Mouse (Mus musculus) heart, postnatal 4 days (tissue): ENCODE measurements at regions not wholly inside any gene's neighbourhood (a gene's known extent, or its start where the extent isn't known, plus 50 kb on each side); places are given as distances from the start of the nearest gene placed in this dataset.

Source experiments
- DNase-seq: peaks from one replicate; pipeline ENCODE4 v3.0.0; 2021

DNA sequence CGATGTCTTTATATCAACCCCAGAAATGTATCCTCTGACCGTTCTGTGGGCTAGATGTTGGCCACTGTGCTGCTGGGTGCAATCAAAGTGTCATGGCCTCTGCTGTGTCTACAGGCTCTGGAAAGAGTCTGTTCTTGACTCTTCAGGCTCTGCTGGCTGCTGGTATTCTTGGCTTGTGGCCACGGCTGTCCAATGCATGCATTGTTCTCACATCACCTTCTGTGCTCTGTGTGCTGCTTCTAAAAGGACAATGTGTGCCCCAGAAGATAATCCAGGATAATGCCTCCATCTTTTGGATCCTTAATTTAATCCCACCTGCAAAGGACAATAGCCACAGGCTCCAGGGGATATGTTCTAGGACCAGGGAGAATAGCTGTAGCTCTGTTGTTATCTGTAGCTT is 77.5 kb upstream of the Dapl1 start:
- peak; percentile 64 for DNase-seq

DNA sequence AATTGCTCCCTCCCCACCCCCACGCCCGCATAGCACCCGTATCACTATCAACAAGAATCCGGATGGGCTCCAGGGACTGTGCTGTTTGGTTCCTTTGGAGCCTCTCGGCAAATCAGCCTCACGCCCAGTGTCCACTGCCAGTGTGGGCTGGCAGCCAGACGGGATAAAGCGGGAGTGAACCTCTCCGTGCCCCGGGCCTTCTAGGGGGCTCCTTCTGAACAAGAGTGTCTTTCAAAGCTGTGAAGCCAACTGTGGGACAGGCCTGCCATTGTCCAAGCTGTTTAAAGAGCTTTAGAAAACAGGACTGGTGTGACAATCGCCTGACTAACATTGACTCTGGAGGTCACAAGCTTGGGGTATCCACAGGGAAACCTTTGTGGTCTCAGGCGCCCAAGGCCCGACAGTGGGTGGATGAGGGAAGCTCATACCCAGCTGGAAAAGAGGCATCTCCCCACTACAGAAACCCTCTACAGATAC is 76.9 kb upstream of the Dapl1 start:
- peak; percentile 77 for DNase-seq

DNA sequence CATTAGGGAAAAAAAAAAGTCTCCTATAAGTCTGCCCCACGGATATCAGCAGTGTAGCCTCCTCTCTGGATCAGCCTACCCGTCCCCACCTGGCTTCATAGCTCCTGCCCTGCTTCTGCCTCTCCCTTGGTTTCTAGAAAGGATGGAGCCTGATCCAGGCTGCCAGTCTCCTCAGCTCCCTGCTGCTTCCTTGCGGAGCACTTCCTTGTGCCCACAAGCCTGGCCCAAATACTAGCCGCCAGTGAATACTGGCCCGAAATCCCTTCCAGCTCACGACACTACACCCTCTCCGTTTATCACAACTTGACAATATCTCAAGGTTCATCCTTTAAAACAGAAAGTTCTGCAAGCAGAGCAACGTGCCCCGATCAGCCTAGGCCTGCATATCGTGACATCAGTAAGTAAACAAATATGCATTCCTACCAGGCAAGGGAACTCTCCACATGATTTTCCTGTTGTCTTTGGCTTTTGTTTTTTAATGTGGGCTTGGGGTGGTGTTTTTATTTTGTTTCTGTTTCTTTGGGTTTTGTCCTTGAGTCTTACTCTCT is 76.3 kb upstream of the Dapl1 start:
- DNase-seq: no peak

DNA sequence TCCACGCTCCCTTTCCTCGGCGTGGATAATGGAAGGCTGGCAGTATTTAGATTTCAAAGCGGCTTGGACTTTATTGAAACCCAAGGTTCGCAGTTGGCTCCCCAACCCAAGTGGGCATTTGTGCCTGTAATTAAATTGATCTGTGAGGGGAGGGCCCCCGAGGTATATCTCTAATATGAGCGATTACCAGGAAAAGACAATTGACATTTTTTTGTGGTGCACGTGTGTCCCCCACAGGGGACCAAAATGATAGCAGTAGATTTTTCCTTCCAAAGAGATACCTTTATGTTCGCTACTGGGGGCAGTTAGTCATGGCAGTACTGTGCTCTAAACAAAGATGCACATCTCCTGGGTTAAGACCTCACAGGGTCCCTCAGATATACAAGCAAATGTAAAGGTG is 69.8 kb upstream of the Dapl1 start:
- no peak for DNase-seq

DNA sequence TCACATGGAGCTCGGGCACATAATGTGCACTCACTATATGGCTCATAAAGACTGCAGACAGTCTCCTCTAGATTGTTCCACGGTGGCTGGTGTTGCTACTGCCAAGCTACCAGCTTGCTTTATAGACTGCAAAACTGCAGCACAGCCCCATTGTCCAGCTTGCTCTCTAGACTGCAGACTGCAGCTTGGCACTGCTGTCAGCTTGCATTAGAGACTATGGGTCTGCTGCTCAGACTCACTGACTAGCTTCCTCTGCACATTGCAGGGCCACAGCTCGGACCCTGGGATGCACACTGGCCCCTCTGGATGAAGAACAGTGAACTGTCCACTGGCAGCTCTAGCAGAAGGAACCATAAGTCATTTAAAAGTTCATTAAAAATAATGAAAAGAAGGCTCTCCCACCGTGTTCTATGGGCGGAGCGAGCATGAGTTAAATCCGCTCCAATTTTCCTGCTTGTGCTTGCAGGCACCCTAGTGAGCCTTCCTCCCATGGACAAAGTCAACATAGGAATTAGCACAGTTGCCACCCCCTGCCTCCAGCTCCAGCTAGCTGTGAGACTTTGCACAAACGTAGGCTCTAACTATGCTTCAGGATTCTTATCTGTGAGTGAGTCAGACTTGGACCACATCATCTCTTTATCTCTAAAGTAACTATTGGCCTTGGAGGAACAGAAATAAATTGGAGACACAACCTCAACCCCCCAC is 67.8 kb upstream of the Dapl1 start:
- DNase-seq: no peak

DNA sequence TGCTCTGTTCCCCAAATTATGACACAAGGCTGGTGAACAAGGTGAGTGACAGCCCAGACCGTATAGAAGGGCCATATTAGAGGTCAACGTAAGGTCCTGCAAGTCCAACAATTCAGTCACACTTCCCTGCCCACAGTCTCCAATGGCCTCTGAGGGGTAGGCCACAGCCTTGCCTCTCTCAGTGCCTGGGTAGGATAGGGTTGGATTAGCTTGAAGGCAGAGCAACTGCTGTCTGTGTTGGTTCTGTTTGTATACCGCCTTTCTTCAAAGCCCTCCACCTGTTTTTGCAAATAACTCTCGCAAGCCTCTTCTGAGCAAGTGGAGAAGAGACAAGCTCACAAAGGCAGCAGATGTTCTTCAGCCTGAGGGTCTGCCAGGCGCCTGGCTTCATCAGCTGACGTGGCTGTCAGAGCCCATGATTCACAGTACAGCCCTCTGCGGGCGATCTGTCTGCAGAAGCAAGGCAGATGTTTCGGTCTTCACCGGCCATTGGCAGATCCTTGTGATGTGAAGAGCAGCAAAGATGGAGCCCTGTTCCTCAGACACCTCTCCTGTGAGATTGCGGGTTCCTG is 67.0 kb upstream of the Dapl1 start:
- DNase-seq: no peak

DNA sequence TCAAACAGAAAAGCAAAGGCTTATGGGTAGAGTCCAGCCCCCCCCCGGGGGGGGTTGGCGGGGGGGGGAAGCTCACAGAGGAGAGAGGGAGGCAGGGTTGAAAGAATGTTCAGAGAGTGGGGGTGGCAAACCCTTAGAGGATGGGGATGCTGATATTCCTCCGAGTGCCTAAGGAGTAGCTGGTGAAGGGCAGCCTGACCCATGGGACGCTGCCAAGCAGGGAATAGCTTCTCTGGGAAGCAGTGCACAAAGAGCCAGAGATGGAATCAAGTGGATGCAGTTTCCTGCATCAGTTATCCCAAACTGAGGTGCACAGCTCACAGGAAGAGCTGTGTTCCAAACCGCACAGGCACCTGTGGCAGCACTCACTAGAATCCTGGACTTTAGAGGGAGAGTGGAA is 64.0 kb upstream of the Dapl1 start:
- no peak for DNase-seq

DNA sequence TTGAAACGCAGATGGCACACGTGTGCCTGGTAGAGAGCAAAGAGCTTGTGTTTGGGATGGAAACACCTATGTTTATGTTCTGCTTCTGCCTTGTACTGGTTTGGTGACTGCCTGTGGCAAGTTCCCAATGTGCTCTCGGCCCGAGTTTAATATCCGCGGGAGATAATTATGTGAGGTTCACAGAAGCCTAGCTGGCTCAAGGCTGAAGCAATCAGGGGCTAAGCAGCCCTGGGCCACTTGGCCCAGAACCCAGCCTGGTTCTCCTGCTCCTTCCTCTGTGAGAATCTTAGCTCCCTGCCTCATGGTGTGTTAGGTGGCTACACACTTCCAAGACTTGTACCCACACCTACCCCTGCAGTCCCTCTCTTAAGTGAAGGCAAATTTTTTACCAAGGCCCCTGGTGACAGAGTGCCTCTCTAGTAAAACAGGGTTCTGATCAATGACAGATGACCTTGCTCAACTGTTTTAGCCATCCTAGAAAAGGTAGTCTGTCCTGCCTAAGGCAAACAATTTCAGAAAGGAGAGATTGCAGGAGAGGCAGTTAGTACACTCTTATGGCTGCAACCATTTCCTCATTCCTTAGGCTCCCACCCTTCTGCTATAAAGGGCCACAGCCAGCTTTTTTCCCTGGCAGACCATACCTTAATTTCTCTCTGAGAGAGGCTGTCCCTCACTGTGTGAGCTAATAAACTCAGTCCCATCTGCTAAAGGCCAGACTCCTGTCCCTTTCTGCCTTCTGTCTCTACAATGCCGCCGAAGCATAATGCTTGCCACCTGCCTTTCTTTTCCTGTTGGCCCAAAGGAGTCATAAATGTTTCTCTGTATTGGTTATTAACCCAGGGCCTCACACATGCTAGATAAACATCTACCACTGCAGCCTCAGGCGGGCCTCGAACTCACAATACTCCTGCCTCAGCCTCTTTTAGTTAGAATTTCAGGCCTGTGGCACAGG is 61.9 kb upstream of the Dapl1 start:
- DNase-seq: no peak

DNA sequence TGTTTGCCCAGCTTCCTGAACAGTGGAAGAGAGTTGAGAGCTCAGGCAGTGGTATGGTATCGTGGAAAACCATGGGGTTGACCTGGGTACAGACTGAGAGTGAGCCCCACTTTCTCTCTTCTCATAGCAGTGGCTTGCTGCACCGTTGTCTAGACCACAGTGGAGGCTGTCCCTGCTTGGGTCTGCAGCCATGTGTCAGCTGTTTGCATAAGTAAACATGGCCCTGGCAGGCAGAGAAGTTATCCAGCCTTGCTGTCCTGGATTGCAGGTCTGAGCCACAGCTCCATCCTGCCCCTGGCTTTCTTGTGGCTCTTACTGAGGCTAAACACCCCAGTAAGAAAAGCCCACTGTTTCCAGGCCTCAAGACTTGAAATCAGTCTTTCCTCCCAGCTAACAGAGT is 60.2 kb upstream of the Dapl1 start:
- no peak for DNase-seq

DNA sequence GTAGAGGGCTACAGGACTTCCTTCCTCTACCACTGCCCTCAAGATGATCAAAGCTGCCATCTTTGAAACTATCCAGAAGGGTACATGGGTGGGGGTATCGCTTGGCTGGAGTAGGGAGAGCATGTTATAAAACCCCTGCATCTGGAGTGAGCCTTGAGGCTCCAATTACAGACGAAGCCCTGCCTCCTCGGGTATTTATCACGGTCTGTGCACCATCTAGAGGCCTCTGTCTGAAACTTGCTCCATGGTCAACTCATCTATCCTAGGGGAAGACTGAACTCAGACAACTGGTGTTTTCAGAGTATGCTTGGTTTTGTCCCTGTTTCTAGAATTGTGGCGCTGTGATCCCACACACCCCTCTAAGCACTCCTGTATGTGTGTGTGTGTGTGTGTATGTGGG is 59.7 kb upstream of the Dapl1 start:
- DNase-seq: peak; percentile 62

DNA sequence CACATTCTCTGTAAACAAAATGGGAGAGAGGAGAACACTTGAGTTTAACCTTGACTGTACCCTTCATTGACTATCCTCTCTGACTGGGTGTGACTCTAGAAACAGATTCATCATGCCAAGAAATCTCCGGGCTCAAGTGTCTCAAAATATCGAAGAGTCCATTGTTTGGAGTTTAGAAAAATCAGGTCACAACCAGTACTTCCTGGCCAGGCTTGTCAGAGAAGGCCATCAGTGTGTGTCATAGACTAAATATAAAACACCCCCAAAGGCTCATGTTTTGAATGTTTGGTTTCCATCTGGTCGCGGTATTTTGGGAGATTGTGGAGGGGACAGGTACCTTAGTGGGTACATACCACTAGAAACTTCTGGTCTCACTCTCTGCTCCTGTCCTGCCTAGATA is 58.6 kb upstream of the Dapl1 start:
- no peak for DNase-seq

DNA sequence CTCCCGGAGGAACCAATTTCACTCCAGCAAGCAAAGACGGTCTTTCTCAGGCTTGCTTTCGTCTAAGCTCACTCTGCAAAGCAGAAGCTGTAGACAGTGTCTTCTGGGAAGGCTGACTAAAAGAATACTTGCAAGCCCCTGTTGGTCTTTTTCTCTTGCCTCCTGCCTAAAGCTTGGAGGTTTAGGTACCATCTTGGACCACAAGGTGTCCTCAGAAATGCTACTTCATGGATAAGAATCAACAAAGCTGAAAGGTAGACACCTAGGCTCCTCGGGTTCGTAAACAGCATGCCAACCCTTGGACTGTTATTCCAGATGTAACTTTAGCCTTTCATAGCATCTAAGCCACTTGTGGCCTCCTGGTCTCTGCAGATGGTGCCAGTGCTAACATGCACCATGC is 53.0 kb upstream of the Dapl1 start:
- no peak for DNase-seq

DNA sequence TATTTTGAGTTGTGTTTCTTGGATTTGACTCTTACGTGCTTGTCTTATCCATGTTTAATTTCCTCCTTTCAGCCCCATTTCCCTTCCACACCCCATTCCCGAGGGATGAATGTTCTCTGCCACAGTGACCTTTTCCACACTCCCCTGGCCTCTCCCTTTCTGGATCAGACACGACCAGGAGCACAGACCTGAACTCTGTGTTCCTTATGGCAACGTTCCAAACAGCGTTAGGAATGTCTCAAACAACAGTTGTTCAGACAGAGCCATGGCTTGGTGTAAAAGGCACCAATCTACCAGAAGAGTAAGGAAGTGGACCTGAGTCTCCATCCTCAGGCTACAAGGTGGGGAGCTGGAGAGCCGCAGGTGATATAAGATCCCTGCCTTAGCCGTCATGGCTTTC is 52.6 kb upstream of the Dapl1 start:
- DNase-seq: peak; percentile 42
